Mouse (Mus musculus): Measurements from ENCODE around the gene Isca1. TPM values are rescaled to one million over a fixed set of nuclear protein-coding genes. Genes with fewer than 3 reads are reported as not detected.
"Not testable (repeated sequence)": the region's sequence is repeated elsewhere in the genome, so short reads cannot be mapped to it uniquely, and the experiment has no call there.

Isca1 gene
- 286 and 370 TPM in 2 replicates for polyA plus RNA-seq (2012; ENCODE audit: insufficient read depth, insufficient read length, missing spikeins)

- H3K4me3 ChIP-seq (ENCODE audit: insufficient read depth, low read depth, low read length) = peak within 1 kb of the TSS; percentile 73
- H3K4me1 ChIP-seq (ENCODE audit: control insufficient read depth, insufficient read depth, insufficient read length, low read length) = peaks cover 12% of the 10 kb centered on the region
- peak within 1 kb of the TSS; percentile 99 for H3K27ac ChIP-seq (replicated peaks; ENCODE audit: low read depth, low read length)
Observed at GRCm38 (mm10) chr13:59769296-59770163, at the start of gene Isca1. TSS of gene Isca1 (minus strand) at chr13:59769810.

- H3K4me1 ChIP-seq (ENCODE audit: control insufficient read depth, insufficient read depth, insufficient read length, low read length) = peaks cover 13% of the 10 kb centered on the region
- H3K4me3 ChIP-seq (ENCODE audit: insufficient read depth, low read depth, low read length) = no peak overlapping the region
- no peak overlapping the region for H3K27ac ChIP-seq (replicated peaks; ENCODE audit: low read depth, low read length)
Observed at GRCm38 (mm10) chr13:59817352-59817751, 47.7 kb upstream of the Isca1 start.

- no peak overlapping the region for H3K4me3 ChIP-seq (ENCODE audit: insufficient read depth, low read depth, low read length)
- H3K27ac ChIP-seq (replicated peaks; ENCODE audit: low read depth, low read length) = no peak overlapping the region
- H3K4me1 ChIP-seq (ENCODE audit: control insufficient read depth, insufficient read depth, insufficient read length, low read length) = peaks cover 5% of the 10 kb centered on the region; the same call in 1 of the 2 replicates
Observed at GRCm38 (mm10) chr13:59814109-59814591, 44.5 kb upstream of the Isca1 start.

- Histone ChIP-seq H3K4me1 (ENCODE audit: control insufficient read depth, insufficient read depth, insufficient read length, low read length) (no peaks in the 10 kb centered on the region), H3K4me3 (ENCODE audit: insufficient read depth, low read depth, low read length) (no peak overlapping the region), H3K27ac (replicated peaks; ENCODE audit: low read depth, low read length) (no peak overlapping the region)
Observed at GRCm38 (mm10) chr13:59811581-59811980, 42.0 kb upstream of the Isca1 start.

GRCm38 (mm10) chr13:59801000-59801399, 31.4 kb upstream of the Isca1 start:
- no peak overlapping the region for H3K4me3 ChIP-seq (ENCODE audit: insufficient read depth, low read depth, low read length)
- no peaks in the 10 kb centered on the region for H3K4me1 ChIP-seq (ENCODE audit: control insufficient read depth, insufficient read depth, insufficient read length, low read length)
- no peak overlapping the region for H3K27ac ChIP-seq (replicated peaks; ENCODE audit: low read depth, low read length)

GRCm38 (mm10) chr13:59800077-59800476, 30.5 kb upstream of the Isca1 start:
- Histone ChIP-seq H3K4me3 (ENCODE audit: insufficient read depth, low read depth, low read length) (no peak overlapping the region), H3K27ac (replicated peaks; ENCODE audit: low read depth, low read length) (no peak overlapping the region), H3K4me1 (ENCODE audit: control insufficient read depth, insufficient read depth, insufficient read length, low read length) (no peaks in the 10 kb centered on the region)

GRCm38 (mm10) chr13:59798306-59798705, 28.7 kb upstream of the Isca1 start:
- Histone ChIP-seq H3K27ac (replicated peaks; ENCODE audit: low read depth, low read length) (no peak overlapping the region), H3K4me1 (ENCODE audit: control insufficient read depth, insufficient read depth, insufficient read length, low read length) (no peaks in the 10 kb centered on the region), H3K4me3 (ENCODE audit: insufficient read depth, low read depth, low read length) (no peak overlapping the region)

GRCm38 (mm10) chr13:59796466-59796848, 26.8 kb upstream of the Isca1 start:
- Histone ChIP-seq H3K27ac (replicated peaks; ENCODE audit: low read depth, low read length) (no peak overlapping the region), H3K4me1 (ENCODE audit: control insufficient read depth, insufficient read depth, insufficient read length, low read length) (no peaks in the 10 kb centered on the region), H3K4me3 (ENCODE audit: insufficient read depth, low read depth, low read length) (no peak overlapping the region)

GRCm38 (mm10) chr13:59795807-59796465, 26.3 kb upstream of the Isca1 start:
- Histone ChIP-seq H3K27ac (replicated peaks; ENCODE audit: low read depth, low read length) (no peak overlapping the region), H3K4me1 (ENCODE audit: control insufficient read depth, insufficient read depth, insufficient read length, low read length) (no peaks in the 10 kb centered on the region), H3K4me3 (ENCODE audit: insufficient read depth, low read depth, low read length) (no peak overlapping the region)

- Histone ChIP-seq H3K4me1 (ENCODE audit: control insufficient read depth, insufficient read depth, insufficient read length, low read length) (no peaks in the 10 kb centered on the region), H3K4me3 (ENCODE audit: insufficient read depth, low read depth, low read length) (no peak overlapping the region), H3K27ac (replicated peaks; ENCODE audit: low read depth, low read length) (no peak overlapping the region)
Observed at GRCm38 (mm10) chr13:59794786-59795185, 25.2 kb upstream of the Isca1 start.

- H3K27ac ChIP-seq (replicated peaks; ENCODE audit: low read depth, low read length) = no peak within 1 kb of the TSS
- no peak within 1 kb of the TSS for H3K4me3 ChIP-seq (ENCODE audit: insufficient read depth, low read depth, low read length)
- no peaks in the 10 kb centered on the region for H3K4me1 ChIP-seq (ENCODE audit: control insufficient read depth, insufficient read depth, insufficient read length, low read length)
Observed at GRCm38 (mm10) chr13:59782145-59782544, 12.5 kb upstream of the Isca1 start, which contains the start of gene Gm49354. TSS of gene Gm49354 (minus strand) at chr13:59782245.

GRCm38 (mm10) chr13:59779744-59780264, 10.2 kb upstream of the Isca1 start:
- not testable (repeated sequence) for H3K27ac ChIP-seq (replicated peaks; ENCODE audit: low read depth, low read length); H3K4me1 ChIP-seq (ENCODE audit: control insufficient read depth, insufficient read depth, insufficient read length, low read length); H3K4me3 ChIP-seq (ENCODE audit: insufficient read depth, low read depth, low read length)

- no peak overlapping the region for H3K4me3 ChIP-seq (ENCODE audit: insufficient read depth, low read depth, low read length)
- H3K27ac ChIP-seq (replicated peaks; ENCODE audit: low read depth, low read length) = no peak overlapping the region
- no peaks in the 10 kb centered on the region for H3K4me1 ChIP-seq (ENCODE audit: control insufficient read depth, insufficient read depth, insufficient read length, low read length)
Observed at GRCm38 (mm10) chr13:59779213-59779612, 9.6 kb upstream of the Isca1 start.

GRCm38 (mm10) chr13:59775168-59775567, 5.6 kb upstream of the Isca1 start:
- H3K4me1 ChIP-seq (ENCODE audit: control insufficient read depth, insufficient read depth, insufficient read length, low read length) = peaks cover 3% of the 10 kb centered on the region
- H3K27ac ChIP-seq (replicated peaks; ENCODE audit: low read depth, low read length) = peak overlapping the region; percentile 83
- no peak overlapping the region for H3K4me3 ChIP-seq (ENCODE audit: insufficient read depth, low read depth, low read length)

GRCm38 (mm10) chr13:59771257-59771656, 1.6 kb upstream of the Isca1 start:
- H3K4me1 ChIP-seq (ENCODE audit: control insufficient read depth, insufficient read depth, insufficient read length, low read length) = peaks cover 12% of the 10 kb centered on the region
- H3K27ac ChIP-seq (replicated peaks; ENCODE audit: low read depth, low read length) = peak overlapping the region; percentile 99
- H3K4me3 ChIP-seq (ENCODE audit: insufficient read depth, low read depth, low read length) = no peak overlapping the region
